Mouse (Mus musculus): ENCODE measurements around the gene Neurog1.

The Neurog1 gene

GRCm38 (mm10) chr13:56251924-56252619 lies at the start of gene Neurog1:
Neurog1 (minus strand) TSS chr13:56252163.
- DNase-seq (ENCODE audit: extremely low spot score), result peak; percentile 84

DNA sequence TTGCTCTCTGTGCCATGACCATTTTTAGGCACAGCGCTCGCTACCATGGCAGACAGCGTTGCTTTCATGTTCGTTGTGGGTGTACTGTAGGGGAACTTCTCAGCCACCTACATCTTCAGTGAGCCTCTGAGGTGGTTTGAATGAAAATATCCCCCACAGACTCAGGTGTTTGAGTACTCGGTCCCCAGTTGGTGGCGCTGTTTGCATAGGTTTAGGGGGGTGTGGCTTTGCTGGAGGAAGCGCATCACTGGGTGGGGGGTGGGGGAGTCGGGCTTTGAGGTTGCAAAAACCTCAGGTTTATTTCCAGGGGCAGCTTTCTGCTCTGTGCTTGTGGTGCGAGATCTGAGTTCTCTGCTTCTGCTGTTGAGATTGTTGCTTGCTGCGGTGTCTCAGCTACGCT lies 47.4 kb upstream of the Neurog1 start:
- no peak for DNase-seq (ENCODE audit: extremely low spot score)

- DNase-seq (ENCODE audit: extremely low spot score), result peak; percentile 12
Measured at GRCm38 (mm10) chr13:56296659-56297020, 44.7 kb upstream of the Neurog1 start.

DNA sequence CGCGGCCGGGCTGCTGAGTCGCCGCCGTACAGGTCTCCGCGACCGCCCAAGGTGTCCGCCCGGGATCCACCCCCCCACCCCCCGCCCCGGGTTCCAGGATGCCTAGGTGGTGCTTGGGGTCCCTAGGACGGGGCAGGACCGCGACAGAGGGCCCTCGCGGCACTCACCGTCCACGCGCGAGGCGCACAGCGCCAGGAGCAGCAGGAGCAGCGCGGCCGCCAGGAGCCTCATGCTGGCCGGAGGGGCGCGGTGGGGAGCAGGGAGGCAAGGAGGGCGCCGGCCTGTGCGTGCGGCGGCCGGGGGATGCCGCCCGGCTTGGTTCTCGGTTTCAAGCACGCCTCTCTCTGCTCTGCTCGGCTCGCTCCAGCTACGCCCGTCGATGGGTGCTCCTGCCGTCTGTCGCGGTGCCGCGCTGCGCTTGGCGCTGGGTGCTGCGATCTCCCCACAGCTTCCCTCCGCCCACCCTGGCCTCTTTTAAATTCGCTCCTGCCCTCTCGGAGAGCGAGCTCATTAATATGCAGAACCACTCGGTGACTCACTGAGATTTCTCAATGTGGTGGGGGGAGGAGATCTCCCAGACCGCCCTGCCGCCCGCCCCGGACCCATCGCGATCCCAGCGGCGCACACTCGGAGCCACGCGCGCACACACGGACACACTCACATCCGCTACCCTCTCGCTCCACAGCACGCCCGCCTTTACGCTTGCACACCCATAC lies 44.1 kb upstream of the Neurog1 start, which contains the start of gene Cxcl14:
Gene Cxcl14 (minus strand): TSS at position 609 of the 716 bp plus-strand sequence.
- DNase-seq (ENCODE audit: extremely low spot score), result peak; percentile 58

DNA sequence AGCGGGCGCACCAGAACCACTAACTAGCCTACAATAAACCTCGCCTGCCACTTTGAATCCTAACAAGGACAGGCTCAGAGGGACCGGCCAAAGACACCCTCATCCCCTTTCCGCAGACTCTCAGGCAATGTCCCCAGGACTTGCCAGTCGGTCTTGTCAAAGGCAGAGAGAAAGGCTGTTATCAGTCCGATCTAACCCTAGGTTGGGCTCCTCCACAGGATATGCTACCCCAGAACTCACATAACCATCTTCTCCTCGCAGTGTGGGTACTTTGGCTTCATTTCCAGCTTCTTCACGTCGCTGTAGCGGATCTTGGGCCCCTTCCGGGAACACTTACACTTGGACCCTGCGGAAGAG lies 43.6 kb upstream of the Neurog1 start:
- peak; percentile 53 for DNase-seq (ENCODE audit: extremely low spot score)

DNA sequence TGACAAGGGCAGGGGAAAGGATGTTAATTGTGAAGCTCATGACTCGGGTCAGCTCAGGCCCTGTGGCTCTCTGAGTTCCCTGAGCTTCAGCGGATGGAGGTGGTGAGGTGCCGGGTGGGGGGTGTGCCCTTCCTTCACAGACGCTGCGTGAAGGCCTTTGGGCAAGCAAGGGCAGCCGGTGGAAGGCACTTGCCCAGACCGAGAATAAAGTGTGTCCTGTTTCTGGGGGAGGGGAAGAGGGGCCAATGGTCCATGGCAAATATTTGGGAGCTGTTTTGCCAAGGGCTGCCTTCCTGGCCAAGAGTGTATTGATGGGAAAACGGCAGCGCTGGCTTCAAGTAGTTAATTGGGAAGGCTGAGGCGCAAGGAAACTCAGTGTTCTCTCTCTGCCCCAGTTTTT lies 42.9 kb upstream of the Neurog1 start:
- DNase-seq (ENCODE audit: extremely low spot score), result peak; percentile 14

DNA sequence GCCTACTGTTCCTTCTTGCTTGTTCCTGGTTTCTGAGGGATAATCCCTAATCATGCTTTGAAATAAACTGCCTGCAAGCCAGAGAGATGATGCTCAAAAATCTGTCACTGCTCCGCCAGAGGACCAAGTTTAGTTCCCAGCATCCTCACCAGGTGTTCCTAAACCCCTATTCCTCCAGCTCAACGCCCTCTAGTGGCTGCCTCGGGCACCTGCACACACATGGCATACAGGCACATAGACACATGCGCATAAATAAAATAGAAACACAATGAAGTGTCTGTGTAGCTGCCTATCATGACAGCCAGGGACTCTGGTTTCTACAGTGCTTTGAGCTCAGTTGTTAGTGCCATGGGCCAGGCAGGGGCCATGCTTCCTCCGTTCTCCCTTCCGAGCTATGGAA lies 38.0 kb upstream of the Neurog1 start:
- no peak for DNase-seq (ENCODE audit: extremely low spot score)

DNA sequence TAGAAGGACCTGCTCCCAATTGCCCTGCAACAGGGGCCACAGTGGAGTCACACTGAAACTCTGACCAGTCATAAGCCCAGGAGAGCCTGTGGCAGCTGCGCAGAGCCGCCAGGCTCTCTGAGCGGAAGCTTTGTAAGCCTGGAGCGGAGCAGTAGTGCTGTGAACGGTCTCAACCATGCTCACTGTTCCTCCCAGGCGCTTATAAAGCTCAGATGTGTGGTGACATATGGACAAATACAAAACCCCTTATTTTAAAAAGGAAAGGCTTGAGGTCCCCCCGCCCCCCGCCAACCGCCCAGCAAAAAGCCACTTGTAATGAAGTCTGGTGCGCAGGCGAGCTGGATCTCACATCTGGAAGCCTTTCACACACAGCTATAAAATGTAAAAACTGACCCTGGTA lies 37.3 kb upstream of the Neurog1 start:
- DNase-seq (ENCODE audit: extremely low spot score), result no peak

- DNase-seq (ENCODE audit: extremely low spot score), result no peak
Measured at GRCm38 (mm10) chr13:56288601-56289000, 36.6 kb upstream of the Neurog1 start.

DNA sequence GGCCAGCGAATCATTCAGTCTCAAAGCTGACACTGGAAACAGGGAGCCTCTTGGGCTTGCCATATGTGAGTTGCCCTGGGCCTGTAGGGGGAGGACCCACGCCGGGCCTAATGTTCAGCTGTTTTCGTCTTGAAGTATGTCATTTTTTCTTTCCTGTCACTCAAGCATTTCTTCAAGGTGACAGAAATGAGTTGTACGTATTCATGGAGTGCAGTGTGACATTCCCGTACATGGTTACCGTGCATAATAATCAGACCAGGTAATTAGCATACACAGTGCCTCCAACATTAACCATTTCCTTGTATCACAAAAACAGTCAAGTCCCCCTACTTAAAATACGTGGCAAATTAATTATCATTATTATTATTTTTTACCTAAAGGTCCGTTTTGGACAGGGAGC lies 35.1 kb upstream of the Neurog1 start:
- DNase-seq (ENCODE audit: extremely low spot score), result no peak

- no peak for DNase-seq (ENCODE audit: extremely low spot score)
Measured at GRCm38 (mm10) chr13:56283321-56283720, 31.4 kb upstream of the Neurog1 start.

- no peak for DNase-seq (ENCODE audit: extremely low spot score)
Measured at GRCm38 (mm10) chr13:56280356-56280755, 28.4 kb upstream of the Neurog1 start.

- peak; percentile 86 for DNase-seq (ENCODE audit: extremely low spot score)
Measured at GRCm38 (mm10) chr13:56279439-56279838, 27.5 kb upstream of the Neurog1 start.

- DNase-seq (ENCODE audit: extremely low spot score), result no peak
Measured at GRCm38 (mm10) chr13:56275171-56275570, 23.2 kb upstream of the Neurog1 start.

DNA sequence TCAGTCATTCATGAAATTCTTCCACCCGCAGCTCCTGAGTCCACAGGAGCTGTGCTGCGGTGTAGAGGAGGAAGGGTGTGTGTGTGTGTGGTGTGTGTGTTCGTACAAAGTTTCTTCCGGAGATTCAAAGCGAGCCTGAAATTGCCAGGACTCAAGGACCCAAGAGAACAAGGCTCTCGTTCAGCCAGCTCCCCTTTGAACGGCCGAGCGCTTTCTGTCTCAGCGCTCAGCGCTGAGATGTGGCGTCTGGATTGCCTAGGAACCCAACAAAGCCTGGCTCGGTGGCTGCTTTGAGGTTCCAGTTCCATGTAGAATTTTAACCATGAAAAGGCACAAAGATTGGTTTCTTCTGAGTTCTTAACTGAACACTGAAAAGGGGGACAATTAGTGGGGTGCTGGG lies 18.2 kb upstream of the Neurog1 start:
- DNase-seq (ENCODE audit: extremely low spot score), result no peak

- no peak for DNase-seq (ENCODE audit: extremely low spot score)
Measured at GRCm38 (mm10) chr13:56267396-56267795, 15.4 kb upstream of the Neurog1 start.

- no peak for DNase-seq (ENCODE audit: extremely low spot score)
Measured at GRCm38 (mm10) chr13:56266435-56266834, 14.5 kb upstream of the Neurog1 start.

DNA sequence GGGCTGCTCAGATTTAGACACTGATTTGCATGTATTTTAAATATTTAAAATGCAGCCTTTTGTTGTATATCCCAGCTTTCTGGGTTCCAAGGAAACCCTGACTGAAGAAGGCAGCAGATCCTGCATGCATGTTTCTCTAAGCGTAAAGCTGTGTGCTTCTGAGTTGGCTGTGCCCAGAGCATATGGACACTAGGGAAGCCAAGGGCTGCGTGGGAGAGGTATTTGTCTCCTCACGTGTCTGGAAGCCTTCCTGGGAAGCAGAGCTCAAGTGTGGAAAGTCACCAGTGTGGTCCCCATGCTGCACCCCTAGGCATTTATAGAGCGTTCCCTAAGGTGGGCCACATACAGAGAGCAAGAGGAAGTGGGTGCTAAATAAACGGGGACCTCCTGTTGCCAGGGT lies 13.7 kb upstream of the Neurog1 start:
- no peak for DNase-seq (ENCODE audit: extremely low spot score)

GRCm38 (mm10) chr13:56262269-56262668 lies 10.3 kb upstream of the Neurog1 start:
- DNase-seq (ENCODE audit: extremely low spot score), result no peak

DNA sequence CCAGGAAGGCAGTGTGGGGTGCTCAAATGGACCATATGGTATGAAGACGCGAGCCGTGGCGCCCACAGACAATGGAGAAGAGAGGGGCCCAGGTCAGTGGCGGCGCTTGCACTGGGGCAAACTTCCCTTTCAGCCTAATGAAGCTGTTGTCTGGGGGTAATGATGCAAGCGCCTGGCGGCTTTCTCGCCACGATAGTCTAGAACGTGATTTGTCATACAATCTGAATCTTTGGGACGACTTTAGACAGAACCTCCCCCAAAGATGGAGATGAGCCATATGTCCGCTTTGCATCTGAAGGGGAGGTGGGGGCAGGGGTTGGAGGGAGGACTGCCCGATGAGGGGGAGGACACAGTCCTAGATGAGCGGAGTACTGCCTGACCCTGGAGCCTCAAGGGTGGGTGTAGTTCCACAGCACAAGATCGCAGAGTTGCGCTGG lies 8.4 kb upstream of the Neurog1 start:
- peak; percentile 46 for DNase-seq (ENCODE audit: extremely low spot score)

- DNase-seq (ENCODE audit: extremely low spot score), result peak; percentile 46
Measured at GRCm38 (mm10) chr13:56259926-56260250, 7.9 kb upstream of the Neurog1 start.

- peak; percentile 42 for DNase-seq (ENCODE audit: extremely low spot score)
Measured at GRCm38 (mm10) chr13:56259021-56259925, 7.3 kb upstream of the Neurog1 start.

All from embryo, embryonic 9.5 days (tissue).